Mouse (Mus musculus) urinary bladder, adult 2 months (tissue): Measurements from ENCODE around the gene Ankrd39. TPM values are rescaled to one million over a fixed set of nuclear protein-coding genes. Genes with fewer than 3 reads are reported as not detected.

Experiments used
- DNase-seq: peaks from one replicate; pipeline ENCODE4 v3.0.0; 2022; ENCODE audit warnings: low spot score
- polyA plus RNA-seq: library from polyadenylated mRNA; depleted of rRNA; stranded (reverse); fragments of >200 nt; gene quantifications from 2 replicates; pipeline ENCODE4 v1.2.3, GENCODE M21; 2012

Ankrd39 gene
- polyA plus RNA-seq, 1 experiment: 26.7 TPM

- DNase-seq: no peak
Measured at GRCm38 (mm10) chr1:36530485-36530884, 16.8 kb downstream of the Ankrd39 start.

- DNase-seq: no peak
Measured at GRCm38 (mm10) chr1:36529875-36530274, 17.4 kb downstream of the Ankrd39 start.

GRCm38 (mm10) chr1:36529274-36529673 lies 18.0 kb downstream of the Ankrd39 start:
- no peak for DNase-seq

- DNase-seq: no peak
Measured at GRCm38 (mm10) chr1:36528351-36528750, 18.9 kb downstream of the Ankrd39 start.

DNA sequence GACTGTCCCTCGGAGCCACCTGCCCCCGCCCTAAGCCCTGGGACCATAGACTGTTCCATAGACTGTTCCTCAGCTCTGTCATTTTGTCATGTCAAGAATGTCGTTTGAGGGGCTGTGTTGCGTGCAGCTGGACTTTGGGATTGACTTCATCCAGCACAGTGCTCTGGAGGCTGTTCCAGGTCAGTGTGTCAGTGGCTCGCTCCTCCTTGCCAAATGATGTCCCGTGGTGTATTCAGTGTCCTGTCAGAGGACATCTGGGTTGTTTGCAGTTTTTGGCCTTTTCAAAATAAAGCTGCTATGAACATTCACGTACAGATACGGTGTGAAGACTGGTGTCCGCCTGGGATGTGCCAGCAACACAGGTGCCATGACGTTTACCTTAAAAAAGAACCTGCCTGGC lies 20.3 kb downstream of the Ankrd39 start:
- no peak for DNase-seq

DNA sequence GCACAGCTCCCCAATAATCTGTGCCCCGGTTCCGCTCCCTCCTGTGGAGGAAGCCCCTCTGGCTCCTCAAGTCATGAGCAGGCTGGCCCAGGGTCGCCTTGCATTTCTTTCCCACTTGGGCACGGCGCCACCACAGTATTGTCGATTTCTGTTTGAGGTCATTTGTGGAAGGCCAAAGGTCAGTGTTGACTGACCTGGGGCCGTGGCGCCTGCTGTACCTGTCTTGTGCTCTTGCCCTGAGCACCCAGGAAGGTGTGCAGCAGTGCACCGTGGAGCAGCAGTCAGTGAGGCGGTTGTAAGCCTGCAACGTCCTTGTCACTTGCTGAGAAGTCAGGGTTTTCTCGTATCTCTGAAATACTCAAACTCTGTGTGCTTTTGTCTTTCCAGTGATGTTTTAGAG lies 21.5 kb downstream of the Ankrd39 start:
- no peak for DNase-seq

DNA sequence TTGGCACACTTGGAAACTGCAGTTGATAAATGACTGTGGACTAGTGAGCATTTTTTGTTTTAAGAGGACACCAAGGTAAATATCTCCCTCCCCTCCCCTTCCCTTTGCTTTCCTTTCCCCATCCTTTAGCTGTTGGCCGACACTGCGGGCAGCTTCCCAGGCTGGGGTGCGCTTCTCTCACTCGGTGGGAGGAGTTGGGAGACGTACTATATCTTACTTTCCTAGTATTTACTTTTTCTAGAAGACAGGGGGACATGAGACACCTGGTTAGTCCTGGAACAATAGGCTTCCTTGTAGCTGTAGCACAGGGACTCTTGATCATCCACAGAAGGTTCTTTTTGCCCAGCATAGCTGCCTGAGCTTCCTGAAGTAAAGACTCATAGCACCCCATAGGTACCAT lies 23.2 kb downstream of the Ankrd39 start:
- no peak for DNase-seq

DNA sequence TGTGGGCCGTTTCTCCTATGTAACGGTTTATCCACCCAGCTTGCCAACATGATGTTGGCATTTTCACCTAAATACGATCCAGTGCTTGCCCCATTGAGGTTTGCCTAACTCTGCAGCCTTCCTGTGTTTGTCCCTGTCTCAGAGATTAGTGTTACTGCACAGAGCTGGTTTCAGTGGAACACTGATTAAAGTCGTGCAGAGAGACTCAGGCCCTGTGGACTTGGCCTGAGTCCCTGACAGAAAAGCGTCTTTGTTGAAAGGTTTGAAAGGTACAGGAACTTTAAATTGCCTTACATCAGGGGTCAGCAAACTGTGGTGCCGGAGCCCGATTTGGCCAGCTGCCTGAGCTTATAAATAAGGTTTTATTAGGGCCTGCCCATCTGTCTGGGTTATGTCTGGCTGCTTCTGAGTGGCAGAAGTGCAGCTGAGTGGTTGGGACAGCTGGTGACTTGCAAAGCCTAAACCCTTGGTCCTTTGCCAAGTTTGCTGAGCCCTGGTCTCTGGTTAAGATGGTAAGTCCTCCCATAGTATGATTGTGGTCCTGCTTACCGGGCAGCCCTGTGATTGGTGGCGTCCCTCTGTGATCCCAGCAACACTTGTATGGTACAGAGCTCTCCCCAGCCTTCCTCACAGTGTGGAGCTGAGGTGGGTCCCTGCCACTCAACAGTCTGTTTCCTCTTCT lies 23.8 kb downstream of the Ankrd39 start:
- no peak for DNase-seq

GRCm38 (mm10) chr1:36522210-36522609 lies 25.0 kb downstream of the Ankrd39 start:
- DNase-seq: no peak

DNA sequence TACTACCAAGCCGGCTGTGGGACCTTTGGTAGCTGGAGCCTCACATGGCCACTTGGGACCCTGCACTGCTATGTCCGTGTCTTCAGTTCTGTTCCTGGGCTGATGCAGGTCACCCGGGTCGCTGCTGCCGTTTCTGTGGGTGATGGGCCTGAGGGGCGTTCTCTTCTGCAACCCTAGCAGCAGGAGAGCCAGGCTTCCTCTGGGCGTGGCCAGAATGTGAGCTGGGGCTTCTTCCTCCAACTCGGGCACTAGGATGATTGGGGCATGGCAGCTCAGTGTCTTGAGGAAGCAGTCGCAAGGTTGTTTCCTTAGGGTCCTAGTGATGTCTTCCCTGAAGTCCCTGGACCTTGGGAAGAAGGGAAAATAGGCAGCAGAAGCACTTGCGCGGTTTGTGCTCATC lies 27.6 kb downstream of the Ankrd39 start:
- no peak for DNase-seq

GRCm38 (mm10) chr1:36518259-36518658 lies 29.0 kb downstream of the Ankrd39 start:
- no peak for DNase-seq

DNA sequence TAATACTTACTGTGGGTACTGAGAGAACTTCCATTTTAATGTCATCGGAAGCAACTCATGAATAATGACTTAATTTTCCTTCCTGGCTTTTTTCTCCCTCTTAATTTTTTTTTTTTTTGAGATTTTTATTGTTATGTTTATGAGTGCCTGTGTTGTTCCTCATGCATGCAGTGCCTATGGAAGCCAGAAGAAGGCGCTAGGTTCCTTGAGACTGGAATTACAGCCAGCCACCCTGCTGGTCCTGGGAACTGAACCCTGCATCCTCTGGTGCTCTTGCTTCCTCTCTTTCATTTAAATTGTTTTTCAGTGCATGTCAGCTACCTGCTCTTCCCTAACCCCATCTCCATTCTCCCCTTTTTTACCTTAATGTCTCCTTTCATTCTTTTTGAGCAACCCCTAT lies 33.5 kb downstream of the Ankrd39 start:
- DNase-seq: no peak

GRCm38 (mm10) chr1:36513310-36513709 lies 33.9 kb downstream of the Ankrd39 start:
- no peak for DNase-seq

DNA sequence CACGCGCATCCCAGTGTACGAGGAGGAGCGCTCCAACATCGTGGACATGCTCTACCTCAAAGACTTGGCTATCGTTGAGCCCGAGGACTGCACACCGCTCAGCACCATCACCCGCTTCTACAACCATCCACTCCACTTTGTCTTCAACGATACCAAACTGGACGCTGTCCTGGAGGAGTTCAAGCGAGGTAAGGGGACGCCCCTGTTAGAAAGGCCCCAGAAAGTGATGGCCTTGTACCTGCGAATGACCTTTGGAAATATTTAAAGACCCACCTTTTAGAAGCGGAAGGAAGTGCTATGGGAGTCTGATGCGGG lies 34.3 kb downstream of the Ankrd39 start:
- DNase-seq: no peak

DNA sequence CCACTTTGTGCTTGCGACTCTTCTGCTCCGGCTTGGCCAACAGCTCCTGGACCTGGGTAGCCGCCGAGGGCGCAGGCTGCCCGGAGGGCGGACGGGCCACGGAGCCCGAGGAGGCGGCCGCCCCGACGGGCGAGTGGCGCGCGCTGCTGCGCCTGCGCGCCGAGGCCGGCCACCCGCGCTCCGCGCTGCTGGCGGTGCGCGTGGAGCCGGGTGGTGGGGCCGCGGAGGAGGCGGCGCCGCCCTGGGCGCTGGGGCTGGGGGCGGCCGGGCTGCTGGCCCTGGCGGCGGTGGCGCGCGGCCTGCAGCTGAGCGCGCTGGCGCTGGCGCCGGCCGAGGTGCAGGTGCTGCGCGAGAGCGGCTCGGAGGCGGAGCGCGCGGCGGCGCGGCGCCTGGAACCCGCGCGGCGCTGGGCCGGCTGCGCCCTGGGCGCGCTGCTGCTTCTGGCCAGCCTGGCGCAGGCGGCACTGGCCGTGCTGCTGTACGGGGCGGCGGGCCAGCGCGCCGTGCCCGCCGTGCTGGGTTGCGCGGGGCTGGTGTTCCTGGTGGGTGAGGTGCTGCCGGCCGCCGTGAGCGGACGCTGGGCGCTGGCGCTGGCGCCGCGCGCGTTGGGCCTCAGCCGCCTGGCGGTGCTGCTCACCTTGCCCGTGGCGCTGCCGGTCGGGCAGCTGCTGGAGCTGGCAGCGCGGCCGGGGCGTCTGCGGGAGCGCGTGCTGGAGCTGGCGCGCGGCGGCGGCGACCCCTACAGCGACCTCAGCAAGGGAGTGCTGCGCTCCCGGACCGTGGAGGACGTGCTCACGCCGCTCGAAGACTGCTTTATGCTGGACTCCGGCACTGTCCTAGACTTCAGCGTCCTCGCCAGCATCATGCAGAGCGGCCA lies 34.9 kb downstream of the Ankrd39 start:
- peak; percentile 55 for DNase-seq

- peak; percentile 100 for DNase-seq
Measured at GRCm38 (mm10) chr1:36511289-36512021, 35.8 kb downstream of the Ankrd39 start, which contains the start of gene Cnnm3. Gene Cnnm3 (plus strand): TSS chr1:36511867.

DNA sequence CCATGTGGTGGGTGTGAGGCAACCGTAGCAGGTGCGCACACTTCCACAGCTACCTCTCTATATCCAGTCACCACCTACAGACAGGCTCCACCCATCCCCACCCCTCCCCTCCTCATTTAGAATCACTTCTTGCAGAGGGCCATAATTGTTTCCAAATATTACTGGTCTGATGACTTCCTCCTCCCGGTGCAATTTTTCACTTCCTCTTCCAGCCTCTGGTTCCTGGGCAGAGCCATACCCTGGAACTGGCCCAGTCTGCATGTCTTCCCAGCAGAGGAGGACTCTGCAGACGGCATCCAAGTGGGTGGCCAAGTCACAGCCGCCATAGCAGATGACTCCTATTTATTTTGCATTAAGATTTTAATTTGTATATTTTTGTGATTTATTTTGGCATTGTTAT lies 39.0 kb downstream of the Ankrd39 start:
- no peak for DNase-seq

DNA sequence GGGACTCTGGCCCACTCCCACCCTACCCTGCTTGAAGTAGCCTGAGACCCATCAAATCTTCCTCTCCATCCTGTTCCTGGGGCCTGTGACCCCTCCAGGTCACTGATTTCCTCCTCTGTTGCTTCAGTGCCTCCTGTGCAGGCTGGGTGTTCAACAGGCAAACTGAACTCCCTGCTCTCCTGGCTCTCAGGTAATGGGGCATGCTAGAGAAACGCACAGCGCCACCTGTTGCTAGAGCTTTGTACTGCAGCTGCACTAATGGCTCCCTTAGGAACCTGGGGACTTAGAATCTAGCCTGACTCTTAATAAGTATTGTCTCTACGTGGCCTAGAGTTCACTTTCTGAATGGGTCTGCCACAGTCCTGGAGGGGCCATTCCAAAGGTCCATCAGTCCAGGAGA lies 46.0 kb downstream of the Ankrd39 start:
- peak; percentile 62 for DNase-seq

- DNase-seq: no peak
Measured at GRCm38 (mm10) chr1:36497312-36497711, 49.9 kb downstream of the Ankrd39 start.

DNA sequence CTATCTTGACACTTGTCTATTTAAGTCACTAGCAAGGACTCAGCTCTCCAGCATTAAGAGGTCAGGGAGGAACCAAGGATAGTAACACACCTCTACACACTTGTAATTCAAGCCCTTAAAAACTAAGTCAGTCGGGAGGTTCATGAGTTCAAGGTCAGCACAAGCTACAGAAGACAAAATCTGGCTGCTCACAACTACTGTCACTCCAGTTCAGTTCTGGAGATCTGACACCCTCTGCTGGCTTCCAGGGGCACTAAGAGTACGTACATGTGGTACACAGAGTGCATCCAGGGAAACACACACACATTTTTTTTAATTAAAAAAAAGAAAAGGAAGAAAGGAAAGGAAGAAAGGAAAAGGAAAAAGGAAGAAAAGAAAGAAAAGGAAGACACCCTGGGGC lies 50.5 kb downstream of the Ankrd39 start:
- DNase-seq: no peak

DNA sequence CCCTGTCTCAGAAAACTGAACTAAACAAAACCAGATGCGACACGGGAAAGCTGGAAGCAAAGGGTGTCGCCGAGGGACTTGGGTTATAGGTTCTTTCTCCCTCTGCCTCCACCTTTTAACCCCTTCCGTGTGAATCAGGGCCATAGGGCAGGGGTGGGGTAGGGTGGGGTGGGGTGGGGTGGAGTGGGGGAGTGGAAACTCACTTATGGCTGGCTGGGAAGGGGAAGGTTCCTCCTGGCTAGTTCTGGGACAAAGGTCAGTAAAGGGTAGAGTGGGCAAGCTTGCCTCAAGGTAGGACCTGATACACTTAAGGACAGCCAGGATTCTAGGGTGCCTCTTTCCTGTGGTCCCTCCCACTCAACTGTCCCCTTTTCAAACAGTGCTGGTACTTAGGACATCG lies 53.9 kb downstream of the Ankrd39 start:
- DNase-seq: no peak

DNA sequence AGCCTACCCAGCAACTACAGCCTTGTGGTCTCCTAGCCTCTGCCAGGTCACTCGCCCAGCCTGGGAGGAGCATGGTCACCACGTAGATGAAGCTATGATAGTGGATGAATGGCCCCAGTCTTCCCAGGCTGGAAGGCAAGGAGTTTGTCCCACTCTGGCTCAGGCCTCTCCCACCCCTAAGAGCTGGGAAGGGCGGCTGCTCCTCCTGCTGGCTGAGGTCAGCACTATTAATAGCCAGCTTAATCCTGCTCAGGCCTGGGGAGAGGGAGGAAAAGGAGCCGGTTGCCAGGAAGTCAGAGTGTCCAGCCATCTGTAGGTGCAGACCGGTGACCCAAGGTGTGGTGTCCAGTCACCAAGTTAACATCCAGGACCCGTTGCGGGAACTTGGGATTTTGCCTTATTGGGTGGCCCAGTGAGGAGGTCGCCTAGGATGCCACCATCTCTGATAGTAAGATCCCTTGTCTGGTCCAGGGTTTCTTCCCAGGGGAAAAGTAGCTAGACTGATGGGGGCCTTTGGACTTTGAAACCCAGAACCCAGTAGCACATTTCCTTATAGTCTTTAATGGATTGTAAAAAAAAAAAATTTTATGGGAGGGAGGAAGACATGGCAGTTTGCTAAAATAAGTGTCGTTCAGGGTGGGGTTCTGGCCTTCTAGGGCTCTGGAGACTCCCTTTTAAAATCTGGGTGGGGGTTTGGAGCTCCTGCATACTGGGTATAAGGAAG lies 54.7 kb downstream of the Ankrd39 start:
- no peak for DNase-seq
